Mouse (Mus musculus) left cerebral cortex, adult 8-10 months (tissue): ENCODE measurements around the gene Tmem131. TPM values are rescaled to one million over a fixed set of nuclear protein-coding genes. Genes with fewer than 3 reads are reported as not detected.

Source experiments
- DNase-seq, 2 experiments: peaks; one replicate each; pipeline ENCODE4 v3.0.0; 2022; ENCODE audit warnings: low spot score in 2 of 2
- total RNA-seq, 4 experiments: library from RNA; stranded (reverse); gene quantifications; 2 replicates each; pipeline ENCODE4 v1.2.4; 2022

Tmem131 gene
- total RNA-seq, 4 experiments from 2014 or later = 45.8 to 54.3 (median 53.0) TPM

GRCm38 (mm10) chr1:36784365-36785134 lies 158.9 kb downstream of the Tmem131 start:
- peak; percentile 52 to 55 for DNase-seq

GRCm38 (mm10) chr1:36782476-36782875 lies 161.0 kb downstream of the Tmem131 start:
- no peak for DNase-seq

- no peak for DNase-seq
Observed at GRCm38 (mm10) chr1:36780793-36781192, 162.7 kb downstream of the Tmem131 start.

- no peak for DNase-seq
Observed at GRCm38 (mm10) chr1:36772198-36772934, 171.1 kb downstream of the Tmem131 start.

- DNase-seq = no peak
Observed at GRCm38 (mm10) chr1:36770998-36771397, 172.5 kb downstream of the Tmem131 start.

GRCm38 (mm10) chr1:36769951-36770350 lies 173.5 kb downstream of the Tmem131 start:
- DNase-seq = no peak

GRCm38 (mm10) chr1:36768786-36769185 lies 174.7 kb downstream of the Tmem131 start:
- no peak for DNase-seq

- no peak for DNase-seq
Observed at GRCm38 (mm10) chr1:36767321-36767720, 176.1 kb downstream of the Tmem131 start.

GRCm38 (mm10) chr1:36766431-36767205 lies 176.8 kb downstream of the Tmem131 start:
- DNase-seq = no peak

- no peak for DNase-seq
Observed at GRCm38 (mm10) chr1:36761568-36761967, 181.9 kb downstream of the Tmem131 start, which contains the start of gene Zap70. Zap70 (plus strand) TSS chr1:36761798.

GRCm38 (mm10) chr1:36761061-36761460 lies 182.4 kb downstream of the Tmem131 start:
- DNase-seq = no peak

GRCm38 (mm10) chr1:36760401-36760800 lies 183.1 kb downstream of the Tmem131 start:
- no peak for DNase-seq

GRCm38 (mm10) chr1:36759076-36759475 lies 184.4 kb downstream of the Tmem131 start:
- no peak for DNase-seq

GRCm38 (mm10) chr1:36758553-36758952 lies 184.9 kb downstream of the Tmem131 start:
- no peak for DNase-seq

- no peak for DNase-seq
Observed at GRCm38 (mm10) chr1:36753932-36754675, 189.4 kb downstream of the Tmem131 start.

- DNase-seq = no peak
Observed at GRCm38 (mm10) chr1:36746452-36746851, 197.0 kb downstream of the Tmem131 start.

- no peak for DNase-seq
Observed at GRCm38 (mm10) chr1:36745661-36746060, 197.8 kb downstream of the Tmem131 start.

- DNase-seq = peak; percentile 79 to 81
Observed at GRCm38 (mm10) chr1:36744268-36744944, 199.1 kb downstream of the Tmem131 start.

GRCm38 (mm10) chr1:36743046-36743445 lies 200.4 kb downstream of the Tmem131 start:
- no peak for DNase-seq
